Mouse (Mus musculus) kidney, adult 2 months (tissue): ENCODE data around the gene Tctn1.

Experiments used
- CTCF ChIP-seq: fragments of 200-500 bp; conservative IDR thresholded peaks from 2 replicates; pipeline ENCODE4 v1.5.1; 2011; ENCODE audit warnings: low read depth, mild to moderate bottlenecking, control low read depth, low read length, moderate library complexity, mixed read lengths; ENCODE audit not compliant: insufficient read depth, insufficient read length
- POLR2A ChIP-seq: fragments of 200-500 bp; IDR thresholded peaks from one replicate; pipeline ENCODE4 v1.6.1; 2011; ENCODE audit warnings: low read depth, low read length, control low read depth

DNA sequence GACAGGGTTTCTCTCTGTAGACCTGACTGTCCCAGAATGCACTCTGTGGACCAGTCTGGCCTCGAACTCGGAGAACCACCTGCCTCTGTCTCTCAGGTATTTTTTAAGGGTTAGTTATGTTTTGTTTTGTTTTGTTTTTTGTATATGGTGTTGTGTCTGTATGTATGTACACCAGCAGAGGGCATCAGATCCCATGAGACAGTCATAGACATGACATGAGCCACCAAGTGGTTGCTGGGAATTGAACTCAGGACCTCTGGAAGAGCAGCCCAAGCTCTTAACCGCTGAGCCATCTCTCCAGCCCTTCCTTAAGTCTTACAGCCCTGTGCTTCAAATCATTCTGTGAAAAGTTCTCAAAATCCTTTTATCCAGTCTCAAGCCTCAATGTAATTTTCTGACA is 927 bp upstream of the Tctn1 start:
- 0 out of 2 replicates have a peak, but pooled peaks have one; percentile 18 for TF ChIP-seq CTCF
- TF ChIP-seq POLR2A = no peak
